Mouse (Mus musculus) induced T-regulatory cell, adult 2 months (primary cell): ENCODE data around the gene Uck1.

Experiments used
- DNase-seq: peaks from one replicate; pipeline ENCODE4 v3.0.0-alpha.2; 2012; ENCODE audit warnings: low read depth

The Uck1 gene

GRCm38 (mm10) chr2:32218541-32219334, 41.2 kb downstream of the Uck1 start:
- DNase-seq: no peak

DNA sequence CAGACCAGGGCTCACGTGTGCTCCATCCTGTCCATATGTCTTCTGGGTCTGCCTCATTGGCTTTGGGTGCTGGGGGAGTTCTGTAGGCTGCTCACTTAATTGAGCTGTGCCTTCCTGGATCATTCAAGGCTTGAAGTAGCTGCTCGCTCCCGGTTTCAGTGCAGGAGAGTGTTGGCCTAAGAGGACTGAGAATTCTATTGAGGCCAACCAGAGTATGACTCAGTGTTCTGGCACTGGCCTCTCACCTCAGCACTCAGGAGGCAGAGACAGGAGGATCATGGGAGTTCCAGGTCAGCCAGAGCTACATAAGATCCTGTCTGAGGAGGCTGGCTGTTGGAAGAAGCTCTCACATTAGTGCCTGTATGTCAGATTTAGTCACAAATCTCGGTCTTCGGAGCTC, 41.8 kb downstream of the Uck1 start:
- DNase-seq: no peak

- DNase-seq: no peak
Observed at GRCm38 (mm10) chr2:32217656-32218055, 42.3 kb downstream of the Uck1 start.

- DNase-seq: no peak
Observed at GRCm38 (mm10) chr2:32216506-32216905, 43.5 kb downstream of the Uck1 start.

- no peak for DNase-seq
Observed at GRCm38 (mm10) chr2:32215576-32215975, 44.4 kb downstream of the Uck1 start.

GRCm38 (mm10) chr2:32213000-32213399, 47.0 kb downstream of the Uck1 start:
- no peak for DNase-seq

DNA sequence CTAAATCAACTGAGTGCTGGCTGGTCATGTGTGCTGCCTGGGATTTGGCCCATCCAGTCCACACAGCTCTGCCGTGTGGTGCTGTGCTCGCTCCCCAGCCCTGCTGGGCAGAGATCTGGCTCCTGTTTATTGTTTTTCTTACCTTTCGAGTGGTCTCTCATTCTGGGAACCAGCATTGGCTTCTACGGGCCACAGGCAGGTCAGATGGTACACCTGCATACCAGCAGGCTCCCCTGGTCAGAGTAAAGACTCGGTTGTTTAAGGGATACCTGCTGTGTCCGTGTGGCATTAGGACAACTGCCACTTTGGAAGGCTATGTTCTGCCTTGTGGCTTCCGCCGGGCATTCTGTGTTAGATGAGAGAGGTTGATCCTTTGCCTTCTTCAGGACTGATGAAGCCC, 48.3 kb downstream of the Uck1 start:
- no peak for DNase-seq

GRCm38 (mm10) chr2:32207682-32208081, 52.3 kb downstream of the Uck1 start:
- DNase-seq: no peak
